Mouse (Mus musculus) bone marrow macrophage, adult 2 months (primary cell): ENCODE results near the gene D17H6S53E. TPM values are rescaled to one million over a fixed set of nuclear protein-coding genes. Genes with fewer than 3 reads are reported as not detected.

Experiments
- H3K27ac ChIP-seq: 2 replicates; pipeline ENCODE4 v1.5.1; 2012; ENCODE audit warnings: low read depth, low read length; ENCODE audit not compliant: insufficient read depth
- H3K4me1 ChIP-seq: 2 replicates; pipeline ENCODE4 v1.6.1; 2012; ENCODE audit warnings: low read length; ENCODE audit not compliant: control insufficient read depth, insufficient read depth
- H3K4me3 ChIP-seq: 2 replicates; pipeline ENCODE4 v1.5.1; 2012; ENCODE audit warnings: mild to moderate bottlenecking, low read length, moderate library complexity; ENCODE audit not compliant: insufficient read depth
- CTCF ChIP-seq: IDR thresholded peaks from 2 replicates; pipeline ENCODE4 v1.5.1; 2012; ENCODE audit warnings: low read depth, mild to moderate bottlenecking, low read length, moderate library complexity
- POLR2A ChIP-seq: IDR thresholded peaks from 2 replicates; pipeline ENCODE4 v1.6.1; 2012; ENCODE audit warnings: mild to moderate bottlenecking, low read depth, low read length, borderline replicate concordance
- polyA plus RNA-seq: library from polyadenylated mRNA; stranded (reverse); fragments of >200 nt; gene quantifications from 2 replicates; pipeline ENCODE4 v1.2.4, GENCODE M21; 2012; ENCODE audit not compliant: missing spikeins, insufficient read depth, insufficient read length

The D17H6S53E gene
- polyA plus RNA-seq, 1 experiment = 30.4 TPM

- Histone ChIP-seq H3K4me1 (peaks cover 11% of the 10 kb centered on the region), H3K4me3 (no peak within 1 kb of the TSS), H3K27ac (no peak within 1 kb of the TSS)
- TF ChIP-seq CTCF (no peak), POLR2A (no peak)
Measured at GRCm38 (mm10) chr17:35131500-35132173, 5.5 kb downstream of the D17H6S53E start, which contains the start of gene Apom. Apom (minus strand) TSS chr17:35132050.

- no peak overlapping the region for H3K4me3 ChIP-seq
Measured at GRCm38 (mm10) chr17:35132174-35132560, 6.0 kb downstream of the D17H6S53E start.

GRCm38 (mm10) chr17:35133517-35133916, 7.3 kb downstream of the D17H6S53E start:
- Histone ChIP-seq H3K4me3 (no peak overlapping the region), H3K4me1 (peaks cover 8% of the 10 kb centered on the region), H3K27ac (no peak overlapping the region)
- TF ChIP-seq CTCF (no peak), POLR2A (no peak)

More at GRCm38 (mm10) chr17:35132174-35132560, 6.0 kb downstream of the D17H6S53E start:
- no peak for TF ChIP-seq POLR2A
- no peak for TF ChIP-seq CTCF
- Histone ChIP-seq H3K27ac (no peak overlapping the region), H3K4me1 (peaks cover 12% of the 10 kb centered on the region)

- TF ChIP-seq CTCF (no peak), POLR2A (no peak)
- Histone ChIP-seq H3K4me3 (peak within 1 kb of the TSS; percentile 86), H3K27ac (peak within 1 kb of the TSS; percentile 93), H3K4me1 (peaks cover 8% of the 10 kb centered on the region)
Measured at GRCm38 (mm10) chr17:35134801-35135590, 8.8 kb downstream of the D17H6S53E start, which contains the start of gene Bag6. Bag6 (plus strand) TSS chr17:35135178.

- H3K4me3 ChIP-seq = peak overlapping the region; percentile 86
- TF ChIP-seq CTCF (no peak), POLR2A (no peak)
- peak overlapping the region; percentile 93 for H3K27ac ChIP-seq
- peaks cover 8% of the 10 kb centered on the region for H3K4me1 ChIP-seq
Measured at GRCm38 (mm10) chr17:35135591-35136320, 9.6 kb downstream of the D17H6S53E start.

- H3K4me1 ChIP-seq = peaks cover 8% of the 10 kb centered on the region
- TF ChIP-seq CTCF (no peak), POLR2A (no peak)
- H3K27ac ChIP-seq = no peak overlapping the region
- H3K4me3 ChIP-seq = no peak overlapping the region
Measured at GRCm38 (mm10) chr17:35139269-35139668, 13.1 kb downstream of the D17H6S53E start.

GRCm38 (mm10) chr17:35140490-35140996, 14.4 kb downstream of the D17H6S53E start:
- peaks cover 8% of the 10 kb centered on the region for H3K4me1 ChIP-seq
- no peak overlapping the region for H3K4me3 ChIP-seq
- H3K27ac ChIP-seq = no peak overlapping the region
- TF ChIP-seq POLR2A = no peak
- no peak for TF ChIP-seq CTCF

GRCm38 (mm10) chr17:35141971-35142370, 15.8 kb downstream of the D17H6S53E start:
- no peak overlapping the region for H3K4me3 ChIP-seq
- no peak overlapping the region for H3K27ac ChIP-seq
- 0 out of 2 replicates have a peak, but pooled peaks cover 4% of the 10 kb centered on the region for H3K4me1 ChIP-seq
- no peak for TF ChIP-seq CTCF
- TF ChIP-seq POLR2A = no peak

GRCm38 (mm10) chr17:35146139-35146538, 20.0 kb downstream of the D17H6S53E start:
- TF ChIP-seq POLR2A (no peak), CTCF (no peak)
- H3K4me1 ChIP-seq = no peaks in the 10 kb centered on the region

GRCm38 (mm10) chr17:35147348-35147747, 21.2 kb downstream of the D17H6S53E start:
- TF ChIP-seq POLR2A = no peak
- TF ChIP-seq CTCF = no peak
- Histone ChIP-seq H3K27ac (no peak overlapping the region), H3K4me1 (no peaks in the 10 kb centered on the region)

More at GRCm38 (mm10) chr17:35146139-35146538, 20.0 kb downstream of the D17H6S53E start:
- Histone ChIP-seq H3K4me3 (no peak overlapping the region), H3K27ac (no peak overlapping the region)

More at GRCm38 (mm10) chr17:35147348-35147747, 21.2 kb downstream of the D17H6S53E start:
- H3K4me3 ChIP-seq = no peak overlapping the region
